8 mouse cellular contexts compared by ENCODE assay signal in the genomic region with DNA sequence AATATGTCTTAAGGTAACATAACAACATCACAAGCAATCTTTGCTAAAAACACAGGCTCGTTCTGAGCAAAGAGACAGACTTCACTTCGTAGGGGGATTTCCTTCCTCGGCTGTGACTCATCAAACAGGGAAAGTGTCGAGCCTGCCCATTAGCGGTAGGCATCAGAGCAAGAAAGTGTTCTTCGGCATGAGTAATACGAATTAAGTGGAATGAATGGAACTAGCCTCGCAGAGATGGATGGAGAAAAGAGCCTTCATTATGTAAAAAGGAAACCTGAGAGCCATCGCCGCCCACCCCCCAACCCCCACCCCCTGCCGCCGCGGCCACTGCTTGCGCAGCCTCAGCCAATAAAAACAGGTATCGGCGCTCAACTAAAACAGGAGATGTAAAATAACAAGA. TPM values are rescaled to one million over a fixed set of nuclear protein-coding genes. Genes with fewer than 3 reads are reported as not detected.
DNase-seq lines count a peak whose midpoint lies in the region; ATAC-seq and TF ChIP-seq lines count a peak whose summit lies in the region.

No protein-coding gene starts in this region.

- ATAC-seq in CD4-positive, CD25-positive, alpha-beta regulatory T cell, adult 4 months = peak; percentile 95
- peak; percentile 65 for ATAC-seq in neural tube, embryonic 12.5 days (ENCODE audit: low FRiP score, low read depth)

- WGBS in limb, embryonic 10.5 days = under 1% methylated on average over 16 of the region's 16 CpGs
- WGBS in neural tube, embryonic 12.5 days = under 1% methylated on average over 16 of the region's 16 CpGs

- no peaks in the 10 kb centered on the region for H3K36me3 ChIP-seq in limb, embryonic 10.5 days
- H3K36me3 ChIP-seq in neural tube, embryonic 12.5 days = no peaks in the 10 kb centered on the region

- TF ChIP-seq CTCF in gastrocnemius, adult 2 months (IDR thresholded peaks at IDR 0.05) = no peak

- H3K9me3 ChIP-seq in limb, embryonic 10.5 days (replicated peaks) = no peaks in the 10 kb centered on the region
- H3K9me3 ChIP-seq in neural tube, embryonic 12.5 days = no peaks in the 10 kb centered on the region

- peak overlapping the region; percentile 66 for H3K4me3 ChIP-seq in gastrocnemius, adult 2 months
- H3K4me3 ChIP-seq in limb, embryonic 10.5 days = peak overlapping the region; percentile 47
- H3K4me3 ChIP-seq in neural tube, embryonic 12.5 days = peak overlapping the region; percentile 16; the same call in 1 of the 2 replicates

- intact Hi-C loops in gastrocnemius, adult 2 months (cut with DNase I) = no loop called here

- DNase-seq in gastrocnemius, adult 2 months = no peak
- DNase-seq in gastrocnemius, adult 8-10 months (ENCODE audit: low spot score in 2 of 2) = no peak
- peak; percentile 69 for DNase-seq in fibroblast of lung, adult 2 months (ENCODE audit: low read depth)
- peak; percentile 70 for DNase-seq in limb, embryonic 10.5 days (ENCODE audit: low spot score)
- no peak for DNase-seq in gastrocnemius, postnatal 4 days (ENCODE audit: low spot score in 2 of 2)
- no peak for DNase-seq in layer of hippocampus, postnatal 10 days (ENCODE audit: low spot score in 2 of 2)

- peaks cover 19% of the 10 kb centered on the region for H3K4me1 ChIP-seq in limb, embryonic 10.5 days
- H3K4me1 ChIP-seq in neural tube, embryonic 12.5 days = peaks cover 6% of the 10 kb centered on the region

- no peak overlapping the region for H3K9ac ChIP-seq in neural tube, embryonic 12.5 days

- 0 out of 2 replicates have a peak overlapping the region, but pooled peaks have one; percentile 20 for H3K27ac ChIP-seq in gastrocnemius, adult 2 months
- no peak overlapping the region for H3K27ac ChIP-seq in limb, embryonic 10.5 days
- no peak overlapping the region for H3K27ac ChIP-seq in neural tube, embryonic 12.5 days

- no peaks in the 10 kb centered on the region for H3K27me3 ChIP-seq in limb, embryonic 10.5 days (ENCODE audit: low read depth, poor library complexity, severe bottlenecking)
- H3K27me3 ChIP-seq in neural tube, embryonic 12.5 days (replicated peaks) = no peaks in the 10 kb centered on the region

- peak overlapping the region; percentile 57 for H3K4me2 ChIP-seq in neural tube, embryonic 12.5 days (replicated peaks)

RNA-seq across cellular contexts. Expression of gene Nebl, which starts 10.3 kb away (rescaled TPM):
- 1 to 10 TPM in 1 of 2 experiments, under 1 TPM in 1; 0.43 to 1.5 TPM for total RNA-seq in gastrocnemius, adult 2 months (2021)
- total RNA-seq in gastrocnemius, adult 8-10 months (2022) = 1 to 10 TPM in 2 of 4 experiments, under 1 TPM in 2; 0.24 to 2.0 (median 0.92) TPM
- 1 to 10 TPM; 7.5 to 9.7 TPM for polyA plus RNA-seq in CD4-positive, CD25-positive, alpha-beta regulatory T cell, adult 4 months (2017; shearing (Covaris generic))
- 2.3 and 4.7 TPM in 2 replicates for polyA plus RNA-seq in limb, embryonic 10.5 days (2016; fragmentation: Nextera tagmentation; extraction: Ambion mirVana)
- polyA plus RNA-seq in neural tube, embryonic 12.5 days (2016; fragmentation: Nextera tagmentation; extraction: Ambion mirVana) = 8.2 and 9.8 TPM in 2 replicates
- total RNA-seq in gastrocnemius, postnatal 4 days (2021) = under 1 TPM; 0.80 to 0.88 TPM
- 100 to 1,000 TPM in 1 of 2 experiments, 10 to 100 TPM in 1; 99.3 to 101 TPM for total RNA-seq in layer of hippocampus, postnatal 10 days (2021)

Comparison
In these comparisons a context has a peak if more than half of its experiments do, and no peak if none do; other contexts are left out.
1. DNase-seq: peak in fibroblast of lung, adult 2 months (single experiment) and limb, embryonic 10.5 days (single experiment); none in gastrocnemius, adult 2 months (single experiment), gastrocnemius, adult 8-10 months (0 of 2), gastrocnemius, postnatal 4 days (0 of 2) and layer of hippocampus, postnatal 10 days (0 of 2).
2. H3K4me3 ChIP-seq: peak in every context shown above with its lines; median percentile 66 in gastrocnemius, adult 2 months; 47 in limb, embryonic 10.5 days; 16 in neural tube, embryonic 12.5 days.
3. RNA of gene Nebl, which starts 10.3 kb away (total RNA-seq): 99.3 to 101 TPM in layer of hippocampus, postnatal 10 days; 0.43 to 1.5 TPM in gastrocnemius, adult 2 months, 0.24 to 2.0 TPM in gastrocnemius, adult 8-10 months and 0.80 to 0.88 TPM in gastrocnemius, postnatal 4 days; every median in the first group is over 10 times any median in the second.